Mouse (Mus musculus) frontal cortex, postnatal 10 days (tissue): ENCODE data around the gene Clba1.
"Not testable (repeated sequence)": the region's sequence is repeated elsewhere in the genome, so short reads cannot be mapped to it uniquely, and the experiment has no call there.

Source experiments
- DNase-seq, 2 experiments: peaks; one replicate each; pipeline ENCODE4 v3.0.0; 2022; ENCODE audit warnings: low spot score in 2 of 2, mixed read lengths in 1 of 2

Gene Clba1

GRCm38 (mm10) chr12:112795466-112796104 is 13.2 kb upstream of the Clba1 start:
- no peak for DNase-seq

GRCm38 (mm10) chr12:112796551-112797510 is 11.9 kb upstream of the Clba1 start:
- no peak for DNase-seq

GRCm38 (mm10) chr12:112797672-112798331 is 10.9 kb upstream of the Clba1 start:
- DNase-seq: peak; percentile 53 to 77

GRCm38 (mm10) chr12:112798332-112798681 is 10.4 kb upstream of the Clba1 start:
- DNase-seq: no peak

GRCm38 (mm10) chr12:112798716-112799115 is 10.0 kb upstream of the Clba1 start:
- DNase-seq: no peak

GRCm38 (mm10) chr12:112799237-112799970 is 9.3 kb upstream of the Clba1 start:
- no peak for DNase-seq

GRCm38 (mm10) chr12:112800476-112800875 is 8.3 kb upstream of the Clba1 start:
- peak in 1 of 2 experiments; percentile 62 for DNase-seq

- no peak for DNase-seq
Observed at GRCm38 (mm10) chr12:112801864-112802846, 6.6 kb upstream of the Clba1 start, which contains the start of gene Ahnak2. Gene Ahnak2, minus strand, starts transcription at chr12:112802657.

- no peak for DNase-seq
Observed at GRCm38 (mm10) chr12:112802917-112803316, 5.8 kb upstream of the Clba1 start.

GRCm38 (mm10) chr12:112804046-112804445 is 4.7 kb upstream of the Clba1 start:
- no peak for DNase-seq

- DNase-seq: no peak
Observed at GRCm38 (mm10) chr12:112806044-112806443, 2.7 kb upstream of the Clba1 start.

GRCm38 (mm10) chr12:112807796-112808195 is 941 bp upstream of the Clba1 start:
- DNase-seq: no peak

- DNase-seq: no peak
Observed at GRCm38 (mm10) chr12:112808212-112808586, 538 bp upstream of the Clba1 start.

- DNase-seq: no peak
Observed at GRCm38 (mm10) chr12:112809641-112810040, 904 bp downstream of the Clba1 start.

- DNase-seq: no peak
Observed at GRCm38 (mm10) chr12:112810092-112810885, 1.6 kb downstream of the Clba1 start.

GRCm38 (mm10) chr12:112813370-112813769 is 4.6 kb downstream of the Clba1 start:
- no peak for DNase-seq

GRCm38 (mm10) chr12:112814682-112815470 is 6.1 kb downstream of the Clba1 start:
- no peak for DNase-seq

GRCm38 (mm10) chr12:112816294-112816693 is 7.6 kb downstream of the Clba1 start:
- peak in 1 of 2 experiments; percentile 50 for DNase-seq

GRCm38 (mm10) chr12:112816866-112817265 is 8.1 kb downstream of the Clba1 start:
- not testable (repeated sequence) for DNase-seq
